Comparison of ENCODE assay signal across 12 mouse cellular contexts in the genomic region with DNA sequence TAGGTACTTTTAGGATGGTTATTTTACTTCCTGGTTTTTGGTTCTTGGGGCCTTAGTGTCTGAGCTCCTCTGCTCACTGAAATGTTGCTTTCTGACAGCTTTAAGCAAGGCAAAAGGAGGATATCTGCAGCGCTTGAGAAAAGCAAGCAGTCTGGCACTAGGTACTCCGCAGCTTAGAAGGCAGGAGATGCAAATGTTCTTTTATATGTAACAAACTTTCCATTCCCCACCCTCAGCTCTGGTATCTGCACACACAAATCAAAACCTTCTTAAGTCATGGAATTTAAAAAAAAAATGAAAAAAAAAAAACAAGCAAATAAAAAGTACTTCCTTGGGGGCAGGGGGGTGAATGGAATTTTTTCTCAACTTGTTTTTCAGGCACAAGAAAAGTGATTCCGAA. TPM values are rescaled to one million over a fixed set of nuclear protein-coding genes. Genes with fewer than 3 reads are reported as not detected.
"Had no signal": no experiment of that assay in that cellular context is flagged by ENCODE, and none has a peak within 500 bp of the region (broad histone marks: within the 10 kb centered on the region; RNA-seq: fewer than 3 reads in every experiment).

No protein-coding gene starts in this region.

- H3K9me3 ChIP-seq: limb, embryonic 15.5 days; liver, embryonic 12.5 days; midbrain, embryonic 13.5 days; neural tube, embryonic 13.5 days; stomach, embryonic 15.5 days had no signal

- H3K4me1 ChIP-seq: liver, embryonic 12.5 days; midbrain, embryonic 13.5 days; neural tube, embryonic 13.5 days; stomach, embryonic 15.5 days had no signal

- H3K9ac ChIP-seq: limb, embryonic 15.5 days; liver, embryonic 12.5 days; lung, embryonic 14.5 days; midbrain, embryonic 13.5 days; neural tube, embryonic 13.5 days; stomach, embryonic 15.5 days had no signal

- H3K27ac ChIP-seq: limb, embryonic 15.5 days; liver, embryonic 12.5 days; midbrain, embryonic 13.5 days; neural tube, embryonic 13.5 days; stomach, embryonic 15.5 days had no signal

- DNase-seq: kidney, adult 2 months; kidney, postnatal 25 days; lung, embryonic 14.5 days; lung, postnatal 14 days; retina, postnatal 1 day had no signal

- H3K36me3 ChIP-seq: limb, embryonic 15.5 days; liver, embryonic 12.5 days; midbrain, embryonic 13.5 days; neural tube, embryonic 13.5 days; stomach, embryonic 15.5 days had no signal

- ATAC-seq: liver, embryonic 12.5 days; midbrain, embryonic 13.5 days had no signal

- H3K4me3 ChIP-seq: limb, embryonic 15.5 days; liver, embryonic 12.5 days; midbrain, embryonic 13.5 days; neural tube, embryonic 13.5 days; stomach, embryonic 15.5 days had no signal

- H3K27me3 ChIP-seq: limb, embryonic 15.5 days; liver, embryonic 12.5 days; midbrain, embryonic 13.5 days; neural tube, embryonic 13.5 days; stomach, embryonic 15.5 days had no signal

- H3K4me2 ChIP-seq: limb, embryonic 15.5 days; liver, embryonic 12.5 days; lung, embryonic 14.5 days; midbrain, embryonic 13.5 days; neural tube, embryonic 13.5 days; stomach, embryonic 15.5 days had no signal

RNA-seq across cellular contexts. Expression of a gene that starts 3.5 kb away (rescaled TPM):
- total RNA-seq: layer of hippocampus, postnatal 25 days; left cerebral cortex, adult 8-10 months had no signal
- polyA plus RNA-seq: lung, embryonic 14.5 days; neural tube, embryonic 13.5 days had no signal
